Mouse (Mus musculus) adrenal gland, adult 18-20 months (tissue): ENCODE results near the gene Nkrf. TPM values are rescaled to one million over a fixed set of nuclear protein-coding genes. Genes with fewer than 3 reads are reported as not detected.
A peak's percentile ranks its signal among the peaks of the same experiment; 100 is the strongest.
"Not testable (repeated sequence)": the region's sequence is repeated elsewhere in the genome, so short reads cannot be mapped to it uniquely, and the experiment has no call there.

Source experiments
- DNase-seq, 2 experiments: peaks; one replicate each; pipeline ENCODE4 v3.0.0; 2021 to 2022; ENCODE audit warnings: low spot score in 2 of 2
- long read RNA-seq, 2 experiments: library from polyadenylated mRNA; stranded (forward); transcript quantifications; one replicate each; pipeline ENCODE4 v2.0.0; 2021
- total RNA-seq, 2 experiments: library from RNA; stranded (reverse); gene quantifications; 1 replicate in 1 of 2; 2 replicates in 1 of 2; pipeline ENCODE4 v1.2.3; 2021

Nkrf gene
- total RNA-seq = 10 to 100 TPM; 11.8 to 13.4 TPM
- long read RNA-seq, experiment 1 = 0 reads
- long read RNA-seq, experiment 2, transcript Nkrf-201 (3 exons, 3,268 nt) = major isoform, 5 of 10 reads
- long read RNA-seq, experiment 2, partial matches to known transcripts = 4 of 10 reads
- long read RNA-seq, experiment 2, other reads (novel, unspliced or antisense) = 1 of 10 reads

GRCm38 (mm10) chrX:36902321-36903114 is at the start of gene Nkrf:
Nkrf (minus strand) TSS chrX:36902899.
- DNase-seq = peak; percentile 21 to 25

GRCm38 (mm10) chrX:36941106-36941505 is 38.4 kb upstream of the Nkrf start:
- DNase-seq = no peak

GRCm38 (mm10) chrX:36939806-36940413 is 37.2 kb upstream of the Nkrf start:
- peak; percentile 19 to 30 for DNase-seq

GRCm38 (mm10) chrX:36935326-36935966 is 32.7 kb upstream of the Nkrf start:
- DNase-seq = no peak

GRCm38 (mm10) chrX:36930574-36930973 is 27.9 kb upstream of the Nkrf start:
- DNase-seq = peak in 1 of 2 experiments; percentile 9

GRCm38 (mm10) chrX:36929694-36930093 is 27.0 kb upstream of the Nkrf start:
- DNase-seq = no peak

- no peak for DNase-seq
Observed at GRCm38 (mm10) chrX:36928791-36929190, 26.1 kb upstream of the Nkrf start.

- DNase-seq = no peak
Observed at GRCm38 (mm10) chrX:36921346-36921745, 18.6 kb upstream of the Nkrf start.

GRCm38 (mm10) chrX:36917749-36918148 is 15.1 kb upstream of the Nkrf start:
- no peak for DNase-seq

- DNase-seq = peak; percentile 43 to 47
Observed at GRCm38 (mm10) chrX:36911343-36911742, 8.6 kb upstream of the Nkrf start.

- DNase-seq = no peak
Observed at GRCm38 (mm10) chrX:36906539-36906938, 3.8 kb upstream of the Nkrf start.

- DNase-seq = peak; percentile 79 to 83
Observed at GRCm38 (mm10) chrX:36903115-36903768, 543 bp upstream of the Nkrf start.

- DNase-seq = no peak
Observed at GRCm38 (mm10) chrX:36901655-36902054, 1.0 kb downstream of the Nkrf start.

- DNase-seq = not testable (repeated sequence)
Observed at GRCm38 (mm10) chrX:36898931-36899330, 3.8 kb downstream of the Nkrf start.

GRCm38 (mm10) chrX:36884719-36885118 is 18.0 kb downstream of the Nkrf start:
- DNase-seq = no peak

GRCm38 (mm10) chrX:36874704-36875128 is 28.0 kb downstream of the Nkrf start:
- DNase-seq = no peak

GRCm38 (mm10) chrX:36874178-36874696 is 28.5 kb downstream of the Nkrf start:
- DNase-seq = peak; percentile 82 to 84

GRCm38 (mm10) chrX:36873765-36874164 is 28.9 kb downstream of the Nkrf start, which contains the start of the genes Ube2a and C330007P06Rik:
Ube2a (plus strand) TSS chrX:36873900.
C330007P06Rik (minus strand) TSS chrX:36874111.
- no peak for DNase-seq

GRCm38 (mm10) chrX:36870372-36870771 is 32.3 kb downstream of the Nkrf start:
- no peak for DNase-seq

GRCm38 (mm10) chrX:36864609-36865328 is 37.9 kb downstream of the Nkrf start:
- DNase-seq = no peak
